Mouse (Mus musculus) heart, postnatal 10 days (tissue): ENCODE measurements around the gene Blm. TPM values are rescaled to one million over a fixed set of nuclear protein-coding genes. Genes with fewer than 3 reads are reported as not detected.

Experiments used
- DNase-seq, 2 experiments: peaks; one replicate each; pipeline ENCODE4 v3.0.0; 2021
- intact Hi-C: fragments of 180-260 bp; cut with DNase I; formaldehyde crosslinking; loops from one replicate; pipeline ENCODE4 v1.15.1; 2025
- total RNA-seq, 2 experiments: library from RNA; stranded (reverse); gene quantifications; 2 replicates each; pipeline ENCODE4 v1.2.3; 2021

Blm gene
- total RNA-seq, 2 experiments from 2014 or later = 5.6 to 7.5 TPM

- DNase-seq = no peak
- intact Hi-C loops = no loop called here
Measured at GRCm38 (mm10) chr7:80467334-80467733, 67.6 kb downstream of the Blm start.

- DNase-seq = no peak
- intact Hi-C loops = no loop called here
Measured at GRCm38 (mm10) chr7:80464831-80465230, 70.1 kb downstream of the Blm start.

GRCm38 (mm10) chr7:80461891-80462290 lies 73.0 kb downstream of the Blm start:
- DNase-seq = no peak
- intact Hi-C loops = no loop called here

GRCm38 (mm10) chr7:80460892-80461291 lies 74.0 kb downstream of the Blm start:
- intact Hi-C loops = no loop called here
- no peak for DNase-seq

GRCm38 (mm10) chr7:80460199-80460598 lies 74.7 kb downstream of the Blm start:
- peak in 1 of 2 experiments; percentile 36 for DNase-seq
- intact Hi-C loops = no loop called here

- intact Hi-C loops = no loop called here
- DNase-seq = peak in 1 of 2 experiments; percentile 27
Measured at GRCm38 (mm10) chr7:80457831-80458343, 77.0 kb downstream of the Blm start.

GRCm38 (mm10) chr7:80457241-80457640 lies 77.7 kb downstream of the Blm start:
- intact Hi-C loops = no loop called here
- peak; percentile 74 to 76 for DNase-seq

- no peak for DNase-seq
- intact Hi-C loops = no loop called here
Measured at GRCm38 (mm10) chr7:80456327-80456726, 78.6 kb downstream of the Blm start.

GRCm38 (mm10) chr7:80455505-80456160 lies 79.3 kb downstream of the Blm start:
- intact Hi-C loops = no loop called here

GRCm38 (mm10) chr7:80454786-80455185 lies 80.1 kb downstream of the Blm start:
- intact Hi-C loops = no loop called here
- DNase-seq = peak in 1 of 2 experiments; percentile 29

More at GRCm38 (mm10) chr7:80455505-80456160, 79.3 kb downstream of the Blm start:
- DNase-seq = no peak

- DNase-seq = no peak
- intact Hi-C loops = no loop called here
Measured at GRCm38 (mm10) chr7:80453997-80454396, 80.9 kb downstream of the Blm start.

GRCm38 (mm10) chr7:80453121-80453520 lies 81.8 kb downstream of the Blm start:
- no peak for DNase-seq
- intact Hi-C loops = no loop called here

GRCm38 (mm10) chr7:80452241-80452640 lies 82.7 kb downstream of the Blm start:
- no peak for DNase-seq
- intact Hi-C loops = no loop called here

- intact Hi-C loops = no loop called here
Measured at GRCm38 (mm10) chr7:80451550-80452232, 83.2 kb downstream of the Blm start.

GRCm38 (mm10) chr7:80450354-80450753 lies 84.6 kb downstream of the Blm start:
- no peak for DNase-seq
- intact Hi-C loops = no loop called here

More at GRCm38 (mm10) chr7:80451550-80452232, 83.2 kb downstream of the Blm start:
- DNase-seq = no peak

- DNase-seq = no peak
- intact Hi-C loops = no loop called here
Measured at GRCm38 (mm10) chr7:80449620-80450091, 85.3 kb downstream of the Blm start.

- no peak for DNase-seq
- intact Hi-C loops = no loop called here
Measured at GRCm38 (mm10) chr7:80447336-80447735, 87.6 kb downstream of the Blm start.

GRCm38 (mm10) chr7:80446221-80446878 lies 88.6 kb downstream of the Blm start:
- DNase-seq = no peak
- intact Hi-C loops = no loop called here

- peak; percentile 81 to 88 for DNase-seq
- intact Hi-C loops = loop anchor here (2.0 kb wide), 1 partner anchor 47 kb away; no protein-coding TSS in a partner anchor
Measured at GRCm38 (mm10) chr7:80445492-80445891, 89.4 kb downstream of the Blm start.

GRCm38 (mm10) chr7:80444401-80445249 lies 90.3 kb downstream of the Blm start:
- DNase-seq = peak; percentile 45 to 50
- intact Hi-C loops = loop anchor here (2.0 kb wide), 1 partner anchor 46 kb away; no protein-coding TSS in a partner anchor
